Mouse (Mus musculus) MEL-GATA-1-ER (cell line): ENCODE measurements around the gene Mtmr1.

Experiments used
- DNase-seq: peaks from one replicate; pipeline ENCODE4 v3.0.0-alpha.2; 2012; ENCODE audit warnings: low read depth; ENCODE audit errors: extremely low read depth

Gene Mtmr1

GRCm38 (mm10) chrX:71442916-71443315 is 78.4 kb downstream of the Mtmr1 start:
- no peak for DNase-seq

- no peak for DNase-seq
Measured at GRCm38 (mm10) chrX:71456078-71456737, 91.6 kb downstream of the Mtmr1 start.

DNA sequence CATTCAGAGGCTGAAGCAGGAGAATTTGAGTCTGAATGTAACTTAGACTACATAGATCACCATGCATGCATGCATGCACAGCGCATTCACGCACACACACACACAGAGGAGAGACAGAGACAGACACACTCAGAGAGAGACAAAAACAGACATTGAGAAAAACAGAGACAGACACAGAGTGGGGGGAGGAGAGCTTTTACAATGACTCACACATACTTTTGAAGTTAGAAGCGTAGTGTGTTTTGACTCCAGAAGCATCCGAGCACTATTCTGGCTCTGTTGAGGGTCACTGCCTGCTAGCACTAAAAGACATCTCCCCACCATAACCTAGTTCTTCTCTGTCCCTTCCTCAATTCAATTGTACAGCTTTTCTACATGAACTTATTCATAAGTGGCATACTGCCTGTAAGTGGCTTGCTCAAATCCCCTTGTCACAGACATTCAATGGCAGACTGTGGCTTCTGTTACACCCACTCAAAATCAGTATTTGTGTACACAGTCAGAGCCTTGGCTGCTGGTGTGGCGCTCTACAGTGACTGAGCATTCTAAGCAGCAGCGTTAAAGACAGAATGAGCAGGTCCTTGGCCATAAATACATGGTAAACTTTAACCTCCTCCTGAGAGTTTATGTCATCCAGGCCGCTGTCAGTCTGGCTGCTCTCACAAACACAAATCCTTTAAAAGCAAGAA is 99.7 kb downstream of the Mtmr1 start:
- no peak for DNase-seq

- no peak for DNase-seq
Measured at GRCm38 (mm10) chrX:71465417-71465816, 100.9 kb downstream of the Mtmr1 start.

- no peak for DNase-seq
Measured at GRCm38 (mm10) chrX:71467491-71467890, 102.9 kb downstream of the Mtmr1 start.
